Mouse (Mus musculus) liver, adult 2 months (tissue): Measurements from ENCODE around the gene Vps72.

ENCODE experiments used
- CTCF ChIP-seq: fragments of 200-500 bp; IDR thresholded peaks from 2 replicates; pipeline ENCODE4 v1.5.1; 2011; ENCODE audit warnings: low read depth, low read length, control low read depth
- POLR2A ChIP-seq: fragments of 200-500 bp; IDR thresholded peaks from 2 replicates; pipeline ENCODE4 v1.6.1; 2011; ENCODE audit warnings: low read length, control low read depth; ENCODE audit not compliant: insufficient read depth; ENCODE audit errors: extremely low read depth

GRCm38 (mm10) chr3:95117751-95118150 is 6.9 kb downstream of the Vps72 start:
- TF ChIP-seq POLR2A (no peak), CTCF (no peak)
